Mouse (Mus musculus): Measurements from ENCODE around the gene Rps15.

DNA sequence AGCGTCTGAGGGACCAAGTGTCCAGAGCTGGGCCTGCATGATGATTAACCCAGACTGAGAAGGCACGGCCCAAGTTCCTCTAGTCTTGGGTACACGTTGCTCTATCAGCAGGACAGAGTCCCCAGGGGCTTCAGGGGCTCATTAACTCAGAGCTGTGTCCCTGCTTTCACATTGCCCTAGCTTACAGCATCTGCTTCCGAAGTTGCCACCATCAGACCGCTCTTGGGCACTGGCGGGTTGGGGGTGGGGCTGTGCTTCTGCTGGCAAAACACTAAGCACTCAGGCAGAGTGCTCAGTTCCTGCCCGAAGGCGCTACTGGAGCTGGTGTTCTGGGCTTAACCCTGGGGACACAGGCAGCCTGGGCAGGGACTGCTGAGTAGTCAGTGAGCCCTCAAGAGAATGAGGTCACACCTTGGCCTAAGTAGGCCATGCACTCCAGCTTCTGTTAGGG lies 10.3 kb upstream of the Rps15 start:
- TF ChIP-seq CTCF (IDR thresholded peaks at IDR 0.05; ENCODE audit: borderline replicate concordance, extremely low read depth, insufficient read depth, insufficient read length) = no peak
- TF ChIP-seq POLR2A (IDR thresholded peaks at IDR 0.05; ENCODE audit: borderline replicate concordance, extremely low read depth, insufficient read depth, insufficient read length, poor library complexity, severe bottlenecking) = no peak
